Mouse (Mus musculus): Measurements from ENCODE around the gene Colq. TPM values are rescaled to one million over a fixed set of nuclear protein-coding genes. Genes with fewer than 3 reads are reported as not detected.

The Colq gene
- total RNA-seq, 2 experiments from 2014 or later: 0.51 to 0.76 TPM

DNA sequence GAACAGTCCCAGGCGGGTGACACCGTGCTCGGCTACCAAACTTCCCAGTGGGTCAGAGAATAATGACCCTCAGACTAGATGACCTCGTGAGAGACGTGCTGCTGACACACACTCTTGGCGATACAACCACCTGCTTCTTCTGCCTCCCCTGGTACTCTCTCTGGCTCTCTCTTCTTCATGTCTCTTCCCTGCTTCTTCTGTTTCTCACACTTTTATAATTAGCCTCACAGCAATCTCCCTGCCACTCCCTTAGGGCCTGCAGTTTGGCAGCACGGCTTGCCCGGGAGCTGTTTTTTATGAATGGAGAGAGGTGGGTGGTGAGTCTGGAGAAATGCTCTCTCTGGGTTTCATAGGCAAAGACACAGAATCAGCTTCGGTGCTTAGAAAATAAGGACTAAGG is 15.3 kb downstream of the Colq start:
- no peak for DNase-seq (ENCODE audit: low spot score in 2 of 2)

GRCm38 (mm10) chr14:31574903-31575665 is 16.1 kb downstream of the Colq start:
- DNase-seq (ENCODE audit: low spot score in 2 of 2): no peak

GRCm38 (mm10) chr14:31572561-31573175 is 18.5 kb downstream of the Colq start:
- DNase-seq (ENCODE audit: low spot score in 2 of 2): no peak

DNA sequence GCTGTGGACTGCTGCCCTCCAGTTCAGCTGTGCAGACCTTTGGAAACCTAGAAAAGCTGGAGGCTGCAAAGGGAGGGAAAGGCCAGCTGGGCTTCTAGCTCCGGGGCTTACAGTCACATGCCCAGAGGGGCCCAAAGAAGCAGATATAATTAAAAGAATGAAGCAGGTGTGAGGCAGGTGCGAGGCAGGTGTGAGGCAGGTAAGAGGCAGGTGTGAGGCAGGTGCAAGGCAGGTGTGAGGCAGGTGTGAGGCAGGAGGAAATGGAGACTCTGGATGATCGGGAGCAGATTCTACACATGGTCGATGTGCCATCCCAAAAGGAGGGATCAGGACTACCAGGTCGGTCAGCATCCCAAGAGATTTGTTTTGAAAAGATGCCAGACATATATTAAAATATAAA is 19.7 kb downstream of the Colq start:
- no peak for DNase-seq (ENCODE audit: low spot score in 2 of 2)

DNA sequence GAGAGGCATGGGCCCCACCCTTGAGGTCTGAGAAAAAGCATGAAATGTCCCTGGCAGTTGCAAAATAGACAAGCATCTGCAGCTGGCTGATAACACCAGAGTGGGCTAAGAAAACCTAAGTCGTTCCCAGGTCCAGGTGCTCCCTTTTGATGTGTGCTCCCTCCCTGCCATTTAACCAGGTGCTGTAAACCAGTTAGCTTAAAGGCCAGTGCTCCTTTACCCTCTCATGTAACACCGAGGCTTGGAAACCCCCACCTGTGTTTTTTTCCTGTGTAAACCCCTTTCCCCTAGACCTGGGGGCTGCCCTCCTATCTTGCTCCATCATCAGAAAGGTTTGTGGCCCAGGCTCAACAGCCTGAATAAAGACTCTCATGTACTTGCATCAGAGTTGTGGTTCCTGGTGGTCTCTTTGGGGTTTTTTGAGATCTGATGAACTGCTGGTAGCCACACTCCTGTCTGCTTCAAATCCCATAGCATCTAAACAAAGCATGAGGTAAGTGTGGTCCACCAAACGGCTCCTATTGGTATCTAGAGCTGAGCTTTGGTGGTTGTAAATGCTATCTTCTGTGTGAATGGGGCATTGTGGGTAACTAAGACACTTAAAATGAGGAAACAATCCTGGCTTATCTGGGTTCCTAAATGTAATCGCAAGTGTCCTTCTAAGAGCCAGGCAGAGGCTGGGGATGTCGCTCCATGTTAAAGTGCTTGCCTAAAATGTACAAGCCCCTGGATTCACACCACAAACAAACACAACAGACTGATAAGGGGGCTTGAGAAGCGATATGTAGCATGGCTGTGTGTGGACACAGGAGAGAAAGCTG is 20.8 kb downstream of the Colq start:
- no peak for DNase-seq (ENCODE audit: low spot score in 2 of 2)

- DNase-seq (ENCODE audit: low spot score in 2 of 2): no peak
These were observed 22.0 kb downstream of the Colq start for GRCm38 (mm10) chr14:31569151-31569631.

DNA sequence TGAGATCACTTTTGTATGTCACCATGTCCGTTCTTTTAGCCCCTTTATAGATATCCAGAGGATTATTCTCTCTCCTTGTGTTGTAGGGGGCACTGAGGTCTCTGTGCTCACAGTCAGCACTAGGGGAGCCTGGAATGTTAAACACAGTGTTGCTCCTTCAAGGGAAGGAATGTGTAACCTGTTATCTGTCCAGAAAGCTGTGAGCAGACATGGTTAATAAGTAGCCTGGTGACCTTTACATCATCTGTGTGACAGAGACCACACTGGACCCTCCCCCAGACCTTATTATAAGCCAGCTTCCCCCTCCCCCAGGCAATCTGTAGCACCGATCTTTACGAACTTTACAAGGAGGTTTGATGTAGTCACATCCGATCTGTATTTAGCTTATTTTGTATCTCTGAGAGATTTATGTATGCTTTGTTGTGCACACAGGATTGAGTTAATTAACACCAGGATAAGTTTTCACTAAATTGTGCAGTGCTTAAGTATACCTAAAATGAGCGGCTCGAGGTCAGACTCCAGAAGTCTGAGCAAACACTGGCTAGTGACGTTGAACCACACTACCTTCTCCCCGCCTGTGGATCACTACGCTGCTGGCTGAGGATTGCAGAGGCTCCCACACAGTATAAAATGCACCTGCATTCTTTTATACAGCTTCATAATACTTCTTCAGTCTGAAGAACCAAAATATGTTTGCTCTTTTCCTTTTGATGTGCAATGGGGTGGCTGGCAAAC is 25.5 kb downstream of the Colq start:
- no peak for DNase-seq (ENCODE audit: low spot score in 2 of 2)

- DNase-seq (ENCODE audit: low spot score in 2 of 2): peak in 1 of 2 experiments; percentile 25
These were observed 26.5 kb downstream of the Colq start for GRCm38 (mm10) chr14:31564452-31565179.

DNA sequence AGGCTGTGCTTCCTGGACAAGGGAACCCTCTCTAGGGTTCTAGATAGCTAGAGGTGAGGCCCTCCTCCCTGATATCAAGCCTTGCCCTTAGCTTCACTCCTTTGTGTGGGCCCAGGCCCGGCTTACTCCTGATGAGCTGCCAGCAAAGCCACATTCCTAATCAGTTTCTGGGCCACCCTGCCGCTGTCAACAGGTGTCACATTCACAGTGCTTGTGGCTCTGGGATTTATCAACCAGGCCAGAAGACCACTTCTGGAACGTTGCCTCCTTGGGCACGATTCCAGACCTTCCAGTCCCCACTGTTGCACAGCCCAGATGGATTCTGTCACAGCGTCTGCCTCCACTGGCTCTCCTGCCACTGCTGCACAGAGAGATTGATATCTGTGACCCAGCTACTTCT is 30.3 kb downstream of the Colq start:
- no peak for DNase-seq (ENCODE audit: low spot score in 2 of 2)

- no peak for DNase-seq (ENCODE audit: low spot score in 2 of 2)
These were observed 31.9 kb downstream of the Colq start for GRCm38 (mm10) chr14:31559216-31559615.

GRCm38 (mm10) chr14:31557784-31558183 is 33.4 kb downstream of the Colq start:
- DNase-seq (ENCODE audit: low spot score in 2 of 2): no peak

DNA sequence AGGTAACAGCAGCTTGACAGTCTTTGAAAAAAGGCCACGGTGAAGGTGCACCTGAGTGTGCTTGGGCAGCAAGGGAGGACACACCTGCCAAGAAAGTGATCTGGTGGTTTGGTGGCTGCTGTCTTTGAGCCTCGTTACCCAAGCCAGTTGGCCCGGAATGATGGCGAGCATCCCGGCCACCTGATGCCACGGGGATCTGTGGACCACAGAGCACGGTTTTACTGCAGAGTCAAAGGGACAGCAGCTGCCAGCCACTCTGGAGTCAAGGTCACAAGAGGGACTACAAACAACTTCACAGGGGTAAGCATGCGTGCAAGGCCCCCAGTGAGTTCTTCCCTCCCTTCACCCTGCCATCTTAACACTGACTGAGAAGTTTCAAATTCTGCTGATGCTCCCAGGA is 33.9 kb downstream of the Colq start:
- no peak for DNase-seq (ENCODE audit: low spot score in 2 of 2)

DNA sequence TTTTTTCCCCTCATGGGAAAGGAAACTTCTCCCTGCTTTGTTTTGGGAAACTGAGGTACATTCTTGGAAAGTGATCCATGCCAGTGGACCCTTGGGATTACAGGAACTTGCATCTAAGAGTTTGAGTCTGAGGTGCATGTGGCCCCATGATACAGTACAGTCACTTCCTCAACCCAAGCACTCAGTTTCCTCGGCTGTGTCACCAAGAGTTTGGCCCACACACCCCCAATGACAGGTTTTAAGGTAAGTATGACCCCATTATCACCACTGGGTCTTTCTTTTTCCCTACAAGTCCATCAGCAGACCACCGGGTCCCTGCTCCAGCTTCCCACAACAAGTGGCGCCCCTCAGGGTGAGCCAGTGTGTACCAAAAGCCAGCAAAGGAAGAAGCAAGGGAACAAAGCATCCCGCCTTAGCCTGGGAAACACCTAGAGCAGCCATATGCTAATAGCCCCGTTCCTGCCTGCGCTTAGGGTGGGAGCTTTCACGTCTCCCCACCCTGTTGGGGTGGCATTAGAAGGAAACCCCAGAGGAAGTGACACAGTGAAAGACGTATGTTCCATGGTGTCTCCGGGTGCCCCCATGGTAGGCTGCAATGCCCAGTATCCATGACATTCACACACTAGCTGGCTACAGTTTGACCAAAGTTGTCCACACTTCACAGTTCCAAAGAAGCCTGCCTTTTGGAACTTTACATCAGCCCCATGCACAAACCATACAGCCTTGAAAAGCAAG is 34.5 kb downstream of the Colq start:
- DNase-seq (ENCODE audit: low spot score in 2 of 2): no peak

GRCm38 (mm10) chr14:31555963-31556434 is 35.1 kb downstream of the Colq start:
- no peak for DNase-seq (ENCODE audit: low spot score in 2 of 2)

DNA sequence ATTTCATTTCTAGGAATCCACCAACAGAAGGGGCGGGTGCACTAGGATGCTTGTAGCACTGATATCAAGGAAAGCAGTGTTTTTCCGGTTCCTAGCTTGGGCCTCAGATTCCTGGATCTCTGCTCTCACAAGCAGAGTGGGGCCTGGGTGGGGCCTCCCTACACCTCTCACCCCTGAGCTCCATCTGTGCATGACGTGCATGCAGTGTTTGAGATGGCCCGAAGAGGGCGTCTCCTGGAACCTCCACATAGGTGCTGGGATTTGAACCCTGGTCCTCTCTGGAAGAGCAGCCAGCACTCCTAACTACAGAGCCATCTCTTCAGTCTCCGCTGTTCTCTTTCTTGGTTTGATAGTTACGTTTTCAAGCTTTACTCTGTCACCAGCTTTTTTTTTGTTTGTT is 36.1 kb downstream of the Colq start:
- no peak for DNase-seq (ENCODE audit: low spot score in 2 of 2)

- no peak for DNase-seq (ENCODE audit: low spot score in 2 of 2)
These were observed 47.2 kb downstream of the Colq start for GRCm38 (mm10) chr14:31543885-31544442.

- no peak for DNase-seq (ENCODE audit: low spot score in 2 of 2)
These were observed 53.8 kb downstream of the Colq start for GRCm38 (mm10) chr14:31537298-31537697.

DNA sequence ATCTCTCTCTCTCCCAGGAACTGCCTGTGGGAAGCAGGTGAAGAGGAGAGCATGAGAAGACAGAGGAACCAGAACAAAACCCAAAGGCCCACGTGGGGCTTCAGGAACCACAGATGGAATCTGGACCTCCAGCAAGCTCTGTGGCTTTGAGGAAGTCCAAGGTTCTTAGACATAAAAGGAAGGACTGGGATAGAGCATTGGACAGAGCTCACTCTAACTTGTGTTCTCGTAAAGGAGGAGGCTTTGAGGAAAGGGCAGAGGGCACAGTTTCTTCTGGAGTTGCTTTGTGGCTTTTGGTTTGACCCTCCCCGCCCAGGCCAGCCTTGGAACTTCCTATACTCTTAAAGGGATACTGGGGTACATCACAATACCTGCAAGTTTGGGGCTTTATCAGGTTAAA is 58.5 kb downstream of the Colq start:
- DNase-seq (ENCODE audit: low spot score in 2 of 2): no peak

GRCm38 (mm10) chr14:31531506-31532148 is 59.5 kb downstream of the Colq start:
- DNase-seq (ENCODE audit: low spot score in 2 of 2): no peak
